Mouse (Mus musculus) embryonic facial prominence, embryonic 12.5 days (tissue): ENCODE data around the gene Lyzl6. TPM values are rescaled to one million over a fixed set of nuclear protein-coding genes. Genes with fewer than 3 reads are reported as not detected.
"Not testable (repeated sequence)": the region's sequence is repeated elsewhere in the genome, so short reads cannot be mapped to it uniquely, and the experiment has no call there.

Experiments
- ATAC-seq: fragments of 200-750 bp; cut with Nextera tagmentation; 2 replicates; pipeline ENCODE4 v1.8.0; 2017; ENCODE audit not compliant: insufficient number of reproducible peaks, insufficient read depth, low FRiP score, low TSS enrichment
- H3K27ac ChIP-seq: fragments of 300-500 bp; sonication (generic); 2 replicates; pipeline ENCODE4 v1.5.1; 2016; ENCODE audit warnings: mild to moderate bottlenecking
- H3K27me3 ChIP-seq: fragments of 300-500 bp; sonication (generic); 2 replicates; pipeline ENCODE4 v1.6.1; 2016; ENCODE audit warnings: mild to moderate bottlenecking, moderate library complexity
- H3K36me3 ChIP-seq: fragments of 300-500 bp; sonication (generic); 2 replicates; pipeline ENCODE4 v1.6.1; 2016; ENCODE audit warnings: mild to moderate bottlenecking
- H3K4me1 ChIP-seq: fragments of 300-500 bp; sonication (generic); 2 replicates; pipeline ENCODE4 v1.6.1; 2016
- H3K4me2 ChIP-seq: fragments of 300-500 bp; sonication (generic); replicated peaks from 2 replicates; pipeline ENCODE4 v1.6.1; 2016; ENCODE audit warnings: mild to moderate bottlenecking, moderate library complexity
- H3K4me3 ChIP-seq: fragments of 300-500 bp; sonication (generic); 2 replicates; pipeline ENCODE4 v1.5.1; 2016; ENCODE audit warnings: mild to moderate bottlenecking
- H3K9ac ChIP-seq: fragments of 300-500 bp; sonication (generic); 2 replicates; pipeline ENCODE4 v1.6.1; 2016; ENCODE audit warnings: mild to moderate bottlenecking, moderate library complexity
- H3K9me3 ChIP-seq: fragments of 300-500 bp; sonication (generic); 2 replicates; pipeline ENCODE4 v1.6.1; 2016; ENCODE audit warnings: mild to moderate bottlenecking, moderate library complexity
- WGBS: fragments of 180-500 bp; shearing (Covaris S2); methylation state at CpG from one replicate; pipeline ENCODE4 v1.1.7; 2016; 5-methylcytosine and 5-hydroxymethylcytosine counted together
- polyA plus RNA-seq: library from polyadenylated mRNA; unstranded; fragments of >200 nt; fragmentation: Nextera tagmentation; extraction: Ambion mirVana; gene quantifications from 2 replicates; pipeline ENCODE4 v1.2.1, GENCODE M21; 2016

Gene Lyzl6
- not detected in 2 replicates for polyA plus RNA-seq

DNA sequence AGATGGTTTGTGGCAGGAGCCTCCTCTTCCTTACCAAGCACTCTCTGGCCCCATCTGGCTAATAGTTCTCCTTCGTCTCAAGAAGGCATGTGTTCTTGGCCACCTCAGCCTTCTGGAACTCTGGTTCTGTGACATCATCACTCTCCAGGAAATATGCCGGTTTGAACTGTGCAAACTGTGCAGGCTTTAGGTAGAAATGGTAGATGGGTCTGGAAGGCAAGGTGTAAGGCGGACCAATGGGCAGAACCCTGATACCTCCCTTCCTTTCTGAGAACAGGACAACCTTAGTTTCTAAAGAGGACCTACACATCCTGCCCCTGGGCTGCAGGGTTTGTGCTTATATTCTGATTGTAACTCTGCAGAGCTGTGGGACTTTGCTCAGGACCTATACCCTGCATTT, at the start of gene Lyzl6:
Gene Lyzl6 (minus strand): TSS at position 101 of the 400 bp plus-strand sequence.
- Histone ChIP-seq H3K27ac (no peak within 1 kb of the TSS), H3K36me3 (no peaks in the 10 kb centered on the region), H3K4me3 (no peak within 1 kb of the TSS), H3K4me2 (no peak within 1 kb of the TSS; the same call in 1 of the 2 replicates), H3K27me3 (peaks cover 24% of the 10 kb centered on the region; the same call in 1 of the 2 replicates), H3K9me3 (no peaks in the 10 kb centered on the region), H3K9ac (no peak within 1 kb of the TSS), H3K4me1 (no peaks in the 10 kb centered on the region)
- 71% methylated on average over 3 of the region's 3 CpGs for WGBS
- no peak for ATAC-seq

- WGBS, result 61% methylated on average over 6 of the region's 6 CpGs
- no peak for ATAC-seq
Measured at GRCm38 (mm10) chr11:103686706-103687105, 48.0 kb upstream of the Lyzl6 start.

GRCm38 (mm10) chr11:103685261-103685736, 46.6 kb upstream of the Lyzl6 start:
- no peak overlapping the region for H3K4me2 ChIP-seq
- WGBS, result 91% methylated on average over 7 of the region's 7 CpGs
- H3K27me3 ChIP-seq, result no peaks in the 10 kb centered on the region
- ATAC-seq, result no peak
- no peak overlapping the region for H3K27ac ChIP-seq
- no peak overlapping the region for H3K9ac ChIP-seq
- no peaks in the 10 kb centered on the region for H3K9me3 ChIP-seq
- H3K4me3 ChIP-seq, result no peak overlapping the region
- no peaks in the 10 kb centered on the region for H3K4me1 ChIP-seq
- peaks cover 74% of the 10 kb centered on the region for H3K36me3 ChIP-seq

More at GRCm38 (mm10) chr11:103686706-103687105, 48.0 kb upstream of the Lyzl6 start:
- H3K4me3 ChIP-seq, result no peak overlapping the region
- no peak overlapping the region for H3K4me2 ChIP-seq
- H3K4me1 ChIP-seq, result no peaks in the 10 kb centered on the region
- H3K9ac ChIP-seq, result no peak overlapping the region
- H3K27me3 ChIP-seq, result no peaks in the 10 kb centered on the region
- H3K9me3 ChIP-seq, result no peaks in the 10 kb centered on the region
- H3K27ac ChIP-seq, result no peak overlapping the region
- peaks cover 63% of the 10 kb centered on the region for H3K36me3 ChIP-seq

GRCm38 (mm10) chr11:103683667-103684334, 45.1 kb upstream of the Lyzl6 start:
- Histone ChIP-seq H3K27ac (no peak overlapping the region), H3K4me2 (no peak overlapping the region), H3K36me3 (peaks cover 84% of the 10 kb centered on the region), H3K4me3 (no peak overlapping the region), H3K9ac (no peak overlapping the region), H3K4me1 (no peaks in the 10 kb centered on the region), H3K9me3 (no peaks in the 10 kb centered on the region), H3K27me3 (no peaks in the 10 kb centered on the region)
- ATAC-seq, result no peak
- WGBS, result 86% methylated on average over 11 of the region's 11 CpGs

DNA sequence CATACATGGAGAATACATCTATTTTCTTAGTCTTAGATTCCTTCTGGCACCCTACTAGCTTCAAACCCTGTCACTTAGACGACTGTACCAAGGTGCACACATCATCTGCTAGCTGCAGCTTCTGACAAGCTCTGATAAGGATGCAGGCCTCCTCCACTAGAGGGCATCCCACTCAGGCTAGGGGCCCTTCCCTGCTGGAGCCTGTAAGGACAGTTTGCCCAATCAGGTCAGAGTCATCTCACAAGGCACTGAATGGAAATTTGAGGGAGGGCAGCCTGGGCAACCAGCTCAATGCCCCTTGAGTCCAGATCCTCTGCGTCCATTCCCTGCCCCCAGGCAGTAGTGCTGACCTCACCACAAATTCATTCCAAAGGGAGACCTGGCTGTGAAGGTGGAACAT, 38.4 kb upstream of the Lyzl6 start:
- not testable (repeated sequence) for H3K27me3 ChIP-seq, H3K4me3 ChIP-seq, ATAC-seq, H3K9me3 ChIP-seq, H3K4me1 ChIP-seq, H3K27ac ChIP-seq, H3K4me2 ChIP-seq, H3K9ac ChIP-seq
- 37% methylated on average over 2 of the region's 2 CpGs for WGBS
- peaks cover 47% of the 10 kb centered on the region for H3K36me3 ChIP-seq

DNA sequence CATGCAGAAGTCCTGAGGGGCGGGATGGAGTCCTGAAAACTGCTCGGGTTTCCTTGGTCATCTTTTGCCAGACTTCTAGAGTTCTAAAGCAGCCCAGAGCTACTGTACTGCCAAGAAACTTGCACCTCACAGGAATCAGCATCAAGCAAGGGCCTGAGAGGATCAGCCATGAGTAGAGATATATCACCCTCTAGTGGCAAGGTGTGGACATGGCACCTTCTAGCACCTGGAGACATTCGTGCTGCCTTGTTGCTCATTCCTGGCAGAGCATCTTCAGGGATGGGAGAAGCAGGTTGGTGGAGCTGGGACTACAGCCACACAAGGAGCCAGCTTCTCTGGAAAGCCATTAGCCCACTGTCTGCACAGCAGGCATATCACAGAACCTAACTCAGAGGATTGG, 36.9 kb upstream of the Lyzl6 start:
- peaks cover 32% of the 10 kb centered on the region for H3K36me3 ChIP-seq
- 30% methylated on average over 3 of the region's 3 CpGs for WGBS

DNA sequence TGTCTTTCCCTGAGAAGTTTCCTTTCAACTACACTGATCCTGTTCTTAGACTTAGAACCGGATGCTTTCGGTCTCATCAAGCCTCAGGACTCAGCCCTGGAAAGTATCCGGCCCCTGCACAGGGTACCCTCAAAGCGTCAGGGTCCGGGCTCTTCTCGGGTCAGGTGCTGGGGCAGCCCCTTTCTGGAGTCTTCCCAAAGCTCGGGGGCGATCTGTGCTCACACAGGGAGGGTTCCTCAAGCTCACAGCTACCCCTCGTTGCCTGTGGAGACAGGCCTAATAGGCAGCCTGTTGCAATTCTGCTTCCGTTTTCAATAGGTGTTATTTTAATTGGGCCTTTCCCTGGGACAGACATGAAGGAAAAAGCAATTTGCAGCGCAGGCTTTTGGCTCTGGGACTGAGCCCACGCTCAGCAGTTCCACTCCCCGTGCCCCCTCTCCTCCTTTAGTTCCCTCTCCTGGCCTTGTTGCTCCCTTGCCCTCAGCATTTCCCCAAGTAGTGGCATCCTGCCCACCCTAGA, 28.3 kb upstream of the Lyzl6 start:
- H3K9me3 ChIP-seq, result no peaks in the 10 kb centered on the region
- H3K36me3 ChIP-seq, result no peaks in the 10 kb centered on the region
- H3K4me2 ChIP-seq, result no peak overlapping the region
- 54% methylated on average over 13 of the region's 13 CpGs for WGBS
- H3K27me3 ChIP-seq, result peaks cover 6% of the 10 kb centered on the region
- H3K4me3 ChIP-seq, result no peak overlapping the region
- no peak overlapping the region for H3K27ac ChIP-seq
- H3K4me1 ChIP-seq, result peaks cover 8% of the 10 kb centered on the region; the same call in 1 of the 2 replicates
- no peak overlapping the region for H3K9ac ChIP-seq
- ATAC-seq, result no peak

More for the DNA sequence above, 36.9 kb upstream of the Lyzl6 start:
- no peak overlapping the region for H3K27ac ChIP-seq
- ATAC-seq, result no peak
- no peaks in the 10 kb centered on the region for H3K27me3 ChIP-seq
- H3K4me3 ChIP-seq, result no peak overlapping the region
- no peaks in the 10 kb centered on the region for H3K4me1 ChIP-seq
- no peak overlapping the region for H3K9ac ChIP-seq
- no peak overlapping the region for H3K4me2 ChIP-seq
- H3K9me3 ChIP-seq, result no peaks in the 10 kb centered on the region

DNA sequence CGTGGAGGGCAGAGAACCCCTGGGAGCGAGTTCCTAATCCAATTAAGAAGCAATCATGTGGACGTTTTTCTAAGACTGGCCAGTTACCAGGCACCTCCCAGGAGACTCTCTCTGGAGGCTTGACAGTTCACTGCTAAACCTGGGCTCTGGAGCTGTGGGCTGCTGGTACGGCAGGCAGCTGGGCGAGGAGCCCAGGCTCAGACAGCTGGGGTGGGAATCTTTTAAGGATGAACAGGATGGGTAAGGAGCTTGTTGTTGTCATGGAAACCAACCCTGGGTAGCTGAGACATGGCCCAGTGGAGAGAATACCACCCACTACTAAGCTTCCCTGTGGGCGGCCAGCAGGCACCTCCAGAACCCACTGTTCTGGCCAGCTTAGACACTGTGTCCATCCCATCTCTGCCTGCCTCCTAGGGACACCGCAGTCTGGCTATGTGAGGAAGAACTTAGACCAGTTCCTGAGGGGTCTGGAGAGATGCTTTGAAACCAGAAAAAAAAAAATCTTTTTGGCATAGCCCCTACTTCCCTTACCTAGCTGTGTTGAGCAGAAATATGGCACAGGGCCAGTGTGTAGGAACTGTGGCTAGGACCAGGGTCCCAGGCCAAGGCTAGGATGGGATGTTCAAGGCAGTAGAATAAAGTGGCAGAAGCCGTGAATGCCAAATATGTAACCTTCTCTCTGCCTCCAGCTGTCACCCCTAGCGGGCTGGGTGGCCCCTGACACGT, 27.7 kb upstream of the Lyzl6 start:
- WGBS, result 27% methylated on average over 10 of the region's 10 CpGs
- no peak overlapping the region for H3K4me3 ChIP-seq
- H3K27me3 ChIP-seq, result peaks cover 6% of the 10 kb centered on the region
- H3K27ac ChIP-seq, result no peak overlapping the region
- no peak for ATAC-seq
- H3K9ac ChIP-seq, result no peak overlapping the region
- peaks cover 8% of the 10 kb centered on the region; the same call in 1 of the 2 replicates for H3K4me1 ChIP-seq
- H3K36me3 ChIP-seq, result no peaks in the 10 kb centered on the region
- H3K4me2 ChIP-seq, result no peak overlapping the region
- H3K9me3 ChIP-seq, result no peaks in the 10 kb centered on the region

DNA sequence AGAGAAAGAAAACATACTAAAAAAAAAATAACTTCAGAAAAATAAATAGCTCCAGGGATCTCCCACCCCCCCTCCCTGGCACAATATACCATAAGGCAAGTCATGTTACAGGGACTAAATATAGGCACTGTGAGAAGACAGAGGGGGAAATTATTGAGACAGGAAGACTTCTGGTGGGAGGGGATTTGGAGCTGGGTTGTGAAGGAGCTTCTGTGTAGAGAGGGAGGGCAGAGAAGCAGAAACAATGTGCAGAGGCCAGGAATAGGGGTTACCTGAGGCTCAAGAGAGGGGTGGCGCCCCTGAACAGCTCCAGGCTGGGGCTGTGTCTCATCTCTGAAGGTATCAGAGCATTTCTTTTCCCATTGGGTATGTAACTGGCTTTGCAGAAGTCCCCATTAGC, 27.0 kb upstream of the Lyzl6 start:
- no peaks in the 10 kb centered on the region for H3K36me3 ChIP-seq
- H3K27me3 ChIP-seq, result peaks cover 6% of the 10 kb centered on the region
- H3K4me3 ChIP-seq, result no peak overlapping the region
- no peak for ATAC-seq
- peaks cover 8% of the 10 kb centered on the region; the same call in 1 of the 2 replicates for H3K4me1 ChIP-seq
- H3K4me2 ChIP-seq, result no peak overlapping the region
- H3K9ac ChIP-seq, result no peak overlapping the region
- 69% methylated on average over 1 of the region's 1 CpGs for WGBS
- H3K27ac ChIP-seq, result no peak overlapping the region
- no peaks in the 10 kb centered on the region for H3K9me3 ChIP-seq

GRCm38 (mm10) chr11:103663119-103663518, 24.4 kb upstream of the Lyzl6 start:
- Histone ChIP-seq H3K27ac (no peak overlapping the region), H3K4me3 (no peak overlapping the region), H3K4me1 (peaks cover 8% of the 10 kb centered on the region; the same call in 1 of the 2 replicates), H3K27me3 (peaks cover 3% of the 10 kb centered on the region; the same call in 1 of the 2 replicates), H3K9me3 (no peaks in the 10 kb centered on the region), H3K9ac (no peak overlapping the region), H3K36me3 (no peaks in the 10 kb centered on the region), H3K4me2 (no peak overlapping the region)
- ATAC-seq, result no peak
- 83% methylated on average over 8 of the region's 8 CpGs for WGBS

GRCm38 (mm10) chr11:103662546-103662945, 23.9 kb upstream of the Lyzl6 start:
- 78% methylated on average over 5 of the region's 5 CpGs for WGBS
- no peak overlapping the region for H3K4me3 ChIP-seq
- H3K4me1 ChIP-seq, result peaks cover 8% of the 10 kb centered on the region; the same call in 1 of the 2 replicates
- no peak for ATAC-seq
- H3K9me3 ChIP-seq, result no peaks in the 10 kb centered on the region
- no peaks in the 10 kb centered on the region for H3K36me3 ChIP-seq
- peaks cover 3% of the 10 kb centered on the region; the same call in 1 of the 2 replicates for H3K27me3 ChIP-seq
- H3K9ac ChIP-seq, result no peak overlapping the region
- H3K4me2 ChIP-seq, result no peak overlapping the region
- H3K27ac ChIP-seq, result no peak overlapping the region
